Mouse (Mus musculus) right cerebral cortex, postnatal 36 days (tissue): ENCODE results near the gene Gcdh.

Experiments used
- DNase-seq, 2 experiments: peaks; one replicate each; pipeline ENCODE4 v3.0.0; 2022; ENCODE audit warnings: low spot score in 2 of 2, mixed read lengths in 1 of 2

Gcdh gene

GRCm38 (mm10) chr8:84893709-84894134 lies at the start of gene Gcdh:
Gene Gcdh (minus strand): TSS chr8:84893921.
- DNase-seq, result peak; percentile 91 to 96

DNA sequence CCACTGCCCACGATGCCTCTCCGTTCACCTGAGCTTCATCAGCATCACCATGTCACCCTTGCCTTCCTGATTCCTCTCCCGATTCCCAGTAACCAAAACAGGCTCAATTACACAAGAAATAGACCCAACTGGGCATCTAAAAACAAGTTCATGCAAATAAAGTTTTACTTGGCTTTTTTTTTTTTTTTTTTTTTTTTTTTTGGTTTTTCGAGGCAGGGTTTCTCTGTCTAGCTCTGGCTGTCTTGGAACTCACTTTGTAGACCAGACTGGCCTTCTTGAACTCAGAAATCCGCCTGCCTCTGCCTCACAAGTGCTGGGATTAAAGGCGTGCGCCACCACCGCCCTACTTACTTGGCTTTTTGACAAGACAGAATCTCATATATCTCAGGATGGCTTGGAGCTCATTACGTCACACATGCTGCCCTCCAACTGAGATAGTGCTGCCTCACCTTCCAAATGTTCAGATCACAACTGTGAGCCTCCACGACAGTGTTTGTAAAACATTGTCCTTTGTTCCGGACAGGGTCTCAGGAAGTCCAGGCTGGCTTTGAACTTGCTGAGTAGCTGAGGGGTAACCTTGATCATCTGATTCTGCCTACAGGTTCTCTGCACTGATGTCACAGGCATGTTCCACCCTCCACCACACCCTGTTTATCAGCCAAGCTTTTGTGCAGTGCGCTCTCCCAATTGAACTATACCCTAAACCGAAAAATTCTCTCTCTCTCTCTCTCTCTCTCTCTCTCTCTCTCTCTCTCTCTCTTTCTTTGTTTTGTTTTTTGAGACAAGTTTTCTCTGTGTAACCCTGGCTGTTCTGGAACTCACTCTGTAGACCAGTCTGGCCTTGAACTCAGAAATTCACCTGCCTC lies 44.1 kb upstream of the Gcdh start:
- DNase-seq, result no peak

GRCm38 (mm10) chr8:84936962-84937546 lies 43.3 kb upstream of the Gcdh start, which contains the start of gene Mast1:
Gene Mast1 (minus strand): TSS chr8:84937359.
- peak; percentile 57 to 58 for DNase-seq

GRCm38 (mm10) chr8:84936041-84936961 lies 42.6 kb upstream of the Gcdh start:
- DNase-seq, result no peak

GRCm38 (mm10) chr8:84935489-84935888 lies 41.8 kb upstream of the Gcdh start:
- no peak for DNase-seq

DNA sequence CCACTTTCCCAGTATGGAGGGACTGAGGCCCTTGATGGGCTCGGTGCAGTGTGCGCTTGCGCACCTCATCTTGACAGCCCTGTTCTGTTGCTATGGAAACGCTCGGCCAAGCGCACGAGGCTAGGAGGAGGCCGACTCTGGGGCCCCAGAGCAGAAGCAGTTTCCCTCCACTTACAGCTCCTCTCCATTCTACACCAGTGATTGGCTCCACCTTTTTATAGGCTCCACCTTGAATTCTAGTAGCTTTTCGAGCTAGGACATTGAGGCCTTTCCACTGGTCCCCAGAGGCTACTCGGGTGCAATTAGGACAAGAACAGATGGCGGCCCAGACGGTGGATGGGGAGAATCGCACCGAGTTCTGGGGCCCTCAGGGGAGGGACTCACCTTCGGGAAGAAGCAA lies 41.1 kb upstream of the Gcdh start:
- no peak for DNase-seq

GRCm38 (mm10) chr8:84933767-84934559 lies 40.2 kb upstream of the Gcdh start:
- DNase-seq, result peak; percentile 54 to 55

DNA sequence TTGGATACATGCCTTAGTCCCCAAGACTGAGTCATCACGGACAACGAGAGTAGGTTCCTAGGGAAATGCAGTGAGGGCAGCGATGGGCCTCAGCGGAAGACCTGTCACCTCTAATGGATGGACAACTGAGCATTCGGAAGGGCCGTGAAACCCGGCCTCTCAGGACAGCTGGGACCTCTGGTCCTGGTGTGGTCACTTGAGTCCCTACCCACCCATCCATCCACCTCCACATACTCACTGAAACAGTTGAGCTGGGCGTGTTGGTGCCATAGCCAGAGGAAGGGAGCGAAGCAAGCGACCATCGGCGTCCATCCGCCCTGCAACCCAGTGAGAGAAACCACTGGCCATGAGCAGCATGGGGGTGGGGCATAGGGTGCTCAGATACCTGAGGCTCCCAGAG lies 36.9 kb upstream of the Gcdh start:
- no peak for DNase-seq

GRCm38 (mm10) chr8:84928456-84929306 lies 35.0 kb upstream of the Gcdh start:
- no peak for DNase-seq

GRCm38 (mm10) chr8:84927513-84927912 lies 33.8 kb upstream of the Gcdh start:
- DNase-seq, result no peak

DNA sequence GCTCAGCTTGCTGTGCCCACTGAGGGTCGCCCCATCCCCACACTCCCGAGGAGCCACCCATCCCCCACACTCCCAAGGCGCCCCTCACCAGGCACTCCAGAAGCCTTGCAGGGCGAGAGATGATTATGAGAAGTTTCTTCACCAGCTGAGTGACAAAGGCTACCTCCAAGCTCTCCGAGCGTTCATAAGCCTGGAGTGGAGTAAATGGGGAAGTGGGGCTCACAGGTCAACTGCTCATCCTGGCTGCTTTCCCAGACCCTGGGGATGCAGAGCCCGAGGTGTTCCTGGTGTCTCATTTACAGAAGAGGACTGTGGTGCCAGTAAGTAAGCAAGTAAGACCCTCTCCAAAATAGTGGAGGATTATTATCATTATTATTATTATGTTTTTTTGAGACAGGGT lies 31.8 kb upstream of the Gcdh start:
- no peak for DNase-seq

DNA sequence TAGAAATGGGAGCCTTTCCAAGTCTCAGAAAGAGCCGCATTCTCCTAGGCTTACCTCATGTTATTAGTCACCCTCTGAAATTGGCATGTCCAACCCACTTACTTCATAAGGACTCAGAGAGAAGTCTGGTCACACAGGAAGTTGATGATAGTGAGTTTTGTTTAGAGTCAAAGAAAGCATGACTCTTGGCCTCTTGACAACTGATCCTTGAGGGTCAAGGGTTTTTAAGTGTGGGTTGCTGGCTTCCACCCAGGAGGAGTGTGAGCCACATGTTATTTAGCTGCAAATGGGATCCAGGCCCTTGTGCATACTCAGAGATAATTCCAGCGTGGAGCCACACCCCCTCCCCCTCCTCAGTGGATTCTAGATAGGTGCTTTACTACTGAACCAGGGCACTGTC lies 27.9 kb upstream of the Gcdh start:
- DNase-seq, result no peak

DNA sequence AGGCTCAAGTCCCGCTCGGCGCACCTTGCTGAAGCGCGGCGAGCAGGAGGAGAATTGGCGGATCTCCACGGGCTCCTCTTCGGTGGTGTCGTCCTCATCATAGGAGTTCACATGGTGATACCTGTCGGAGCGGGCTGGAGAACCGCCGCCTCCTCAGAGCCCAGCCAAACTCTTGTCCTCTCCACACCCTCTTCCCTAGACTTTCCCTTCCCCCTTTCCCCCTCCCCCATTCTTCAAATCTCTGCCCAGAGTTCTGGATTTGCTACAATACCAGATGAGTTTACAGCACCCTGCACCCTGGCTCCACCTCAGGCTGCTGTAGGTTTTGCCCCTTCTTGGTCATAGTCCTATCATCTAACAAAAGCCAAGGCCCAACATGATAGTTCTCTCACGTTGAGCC lies 24.9 kb upstream of the Gcdh start:
- no peak for DNase-seq

DNA sequence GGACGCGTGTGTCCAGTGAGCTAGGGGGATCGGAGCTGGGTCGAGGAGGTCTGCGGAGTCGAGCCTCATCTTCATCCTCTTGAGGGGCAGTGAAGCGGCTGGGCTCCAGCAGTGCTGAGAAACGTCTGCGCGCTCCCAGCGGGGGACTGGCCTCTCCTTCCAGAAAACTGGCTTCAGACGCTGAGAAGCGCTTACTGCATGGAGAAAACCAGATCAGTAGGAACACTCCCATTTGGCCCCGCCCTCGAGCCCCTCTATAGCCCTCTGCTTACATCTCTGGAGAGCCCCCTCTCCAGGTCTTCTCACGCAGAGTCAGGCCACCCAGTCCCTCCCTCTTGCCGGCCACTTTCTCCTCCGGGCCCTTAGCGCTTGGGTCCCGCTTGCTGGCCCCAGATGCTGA lies 24.1 kb upstream of the Gcdh start:
- no peak for DNase-seq

GRCm38 (mm10) chr8:84915269-84915668 lies 21.5 kb upstream of the Gcdh start:
- no peak for DNase-seq

DNA sequence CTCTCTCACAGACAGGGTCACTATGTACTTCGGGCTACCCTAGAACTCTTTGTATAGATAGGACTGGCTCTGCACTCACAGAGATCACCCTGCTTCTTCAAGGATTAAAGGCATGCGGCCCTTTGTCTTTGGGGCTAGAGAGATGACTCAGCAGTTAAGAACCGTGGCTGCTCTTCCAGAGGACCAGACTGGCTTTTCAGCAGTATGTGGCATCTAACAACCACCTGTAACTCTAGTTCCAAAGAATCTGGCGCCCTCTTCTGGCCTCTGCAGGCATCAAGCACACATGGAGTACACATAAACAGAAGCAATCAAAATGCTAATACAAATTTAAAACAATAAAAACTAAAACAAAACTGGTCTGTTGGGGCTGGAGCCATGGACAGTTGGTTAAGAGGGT lies 20.2 kb upstream of the Gcdh start:
- no peak for DNase-seq

DNA sequence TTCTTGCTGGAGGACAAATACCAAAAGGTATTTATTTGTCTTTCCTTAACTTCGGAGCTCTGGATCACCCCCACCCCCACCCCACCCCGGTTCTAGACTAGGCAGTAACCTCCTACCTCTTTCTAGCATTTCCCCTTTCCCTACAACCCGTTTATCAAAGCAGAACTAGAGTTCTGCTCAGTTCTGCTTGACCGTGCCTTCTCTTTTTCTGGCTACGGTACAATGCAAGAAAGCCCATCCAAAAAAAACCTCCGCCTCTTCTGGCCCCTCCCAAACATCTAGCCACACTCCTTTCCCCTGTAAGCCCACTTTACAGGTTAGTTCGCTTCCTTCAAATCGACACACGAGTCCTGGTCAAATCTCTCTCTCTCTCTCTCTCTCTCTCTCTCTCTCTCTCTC lies 19.8 kb upstream of the Gcdh start:
- DNase-seq, result no peak

GRCm38 (mm10) chr8:84912895-84913501 lies 19.3 kb upstream of the Gcdh start:
- peak; percentile 59 to 69 for DNase-seq

- DNase-seq, result no peak
Observed at GRCm38 (mm10) chr8:84912391-84912790, 18.7 kb upstream of the Gcdh start.

DNA sequence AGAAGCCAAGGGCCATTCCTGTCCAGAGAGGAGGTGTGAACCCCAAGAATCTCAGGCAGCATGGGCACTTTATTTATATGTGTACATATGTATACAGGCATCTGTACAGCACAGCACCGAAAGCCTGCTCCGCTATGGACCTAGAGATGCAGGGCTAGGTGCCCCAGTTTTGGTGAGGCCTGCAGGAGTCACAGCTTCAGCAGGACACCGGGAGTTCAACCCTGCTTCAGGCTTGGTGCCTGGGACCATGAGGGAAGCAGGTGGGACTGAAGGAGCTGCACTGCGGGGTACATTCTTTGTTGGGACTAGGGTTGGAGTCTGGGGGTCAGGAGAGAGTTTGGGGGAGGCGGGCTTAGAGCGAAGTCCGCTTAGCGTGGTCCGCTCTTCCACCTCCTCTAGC lies 18.1 kb upstream of the Gcdh start:
- no peak for DNase-seq
